Comparison of ENCODE assay signal across 17 mouse cellular contexts in genomic region chr12:112554900-112555299, GRCm38 (mm10). TPM values are rescaled to one million over a fixed set of nuclear protein-coding genes. Genes with fewer than 3 reads are reported as not detected.
DNase-seq lines count a peak whose midpoint lies in the region; ATAC-seq and TF ChIP-seq lines count a peak whose summit lies in the region.
"Had no signal": no experiment of that assay in that cellular context is flagged by ENCODE, and none has a peak within 500 bp of the region (broad histone marks: within the 10 kb centered on the region; RNA-seq: fewer than 3 reads in every experiment).

No protein-coding gene starts in this region.

- peak; percentile 69 for ATAC-seq in kidney, embryonic 16.5 days (ENCODE audit: low FRiP score, low TSS enrichment)
- 0 out of 2 replicates have a peak, but pooled peaks have one; percentile 64 for ATAC-seq in lung, postnatal 0 days
- ATAC-seq: forebrain, embryonic 13.5 days; Patski had no signal

- TF ChIP-seq EP300 in lung, postnatal 0 days (IDR thresholded peaks at IDR 0.05), result no peak

- no peak for TF ChIP-seq CTCF in lung, postnatal 0 days (IDR thresholded peaks at IDR 0.05)
- no peak for TF ChIP-seq CTCF in thymus, adult 2 months (IDR thresholded peaks at IDR 0.05; ENCODE audit: borderline replicate concordance, control insufficient read depth, extremely low read depth, insufficient read depth, low read length, poor library complexity)

- peaks cover 15% of the 10 kb centered on the region for H3K4me1 ChIP-seq in kidney, embryonic 16.5 days (ENCODE audit: insufficient read depth, low read length)
- no peaks in the 10 kb centered on the region for H3K4me1 ChIP-seq in lung, postnatal 0 days (ENCODE audit: insufficient read depth, low read depth, low read length)
- H3K4me1 ChIP-seq in thymus, adult 2 months (replicated peaks; ENCODE audit: control insufficient read depth, insufficient read depth, low read length), result no peaks in the 10 kb centered on the region

- no peak overlapping the region for H3K4me3 ChIP-seq in kidney, embryonic 16.5 days (ENCODE audit: low read length)
- no peak overlapping the region for H3K4me3 ChIP-seq in lung, postnatal 0 days (ENCODE audit: low read depth, low read length)
- no peak overlapping the region for H3K4me3 ChIP-seq in thymus, adult 2 months (ENCODE audit: control insufficient read depth, insufficient read depth, low read length)
- H3K4me3 ChIP-seq: embryonic facial prominence, embryonic 12.5 days; forebrain, embryonic 13.5 days; heart, embryonic 15.5 days; limb, embryonic 13.5 days had no signal

- no peaks in the 10 kb centered on the region for H3K27me3 ChIP-seq in kidney, embryonic 16.5 days (ENCODE audit: insufficient read depth, low read length)
- no peaks in the 10 kb centered on the region for H3K27me3 ChIP-seq in lung, postnatal 0 days (replicated peaks; ENCODE audit: insufficient read depth, low read length)
- H3K27me3 ChIP-seq in thymus, adult 2 months (ENCODE audit: control insufficient read depth, insufficient read depth, low read length), result no peaks in the 10 kb centered on the region
- H3K27me3 ChIP-seq: embryonic facial prominence, embryonic 12.5 days; forebrain, embryonic 13.5 days; limb, embryonic 13.5 days; Patski had no signal

- WGBS in kidney, embryonic 16.5 days, result 9% methylated on average over 12 of the region's 12 CpGs
- 36% methylated on average over 12 of the region's 12 CpGs for WGBS in lung, postnatal 0 days
- 77% methylated on average over 12 of the region's 12 CpGs for WGBS in thymus, adult 2 months

- H3K9me3 ChIP-seq in kidney, embryonic 16.5 days (ENCODE audit: low read length), result no peaks in the 10 kb centered on the region
- no peaks in the 10 kb centered on the region for H3K9me3 ChIP-seq in lung, postnatal 0 days (ENCODE audit: low read length)
- H3K9me3 ChIP-seq: embryonic facial prominence, embryonic 12.5 days; forebrain, embryonic 13.5 days; heart, embryonic 15.5 days; limb, embryonic 13.5 days had no signal

- H3K9ac ChIP-seq in kidney, embryonic 16.5 days (replicated peaks; ENCODE audit: low read length), result no peak overlapping the region
- H3K9ac ChIP-seq in lung, postnatal 0 days (replicated peaks; ENCODE audit: low read depth), result no peak overlapping the region
- H3K9ac ChIP-seq: embryonic facial prominence, embryonic 12.5 days; forebrain, embryonic 13.5 days; heart, embryonic 15.5 days; hindbrain, embryonic 14.5 days; limb, embryonic 13.5 days had no signal

- no peak for TF ChIP-seq POLR2A in thymus, adult 2 months (IDR thresholded peaks at IDR 0.05; ENCODE audit: control insufficient read depth, extremely low read depth, insufficient read depth, low read length, poor library complexity)

- no peaks in the 10 kb centered on the region for H3K36me3 ChIP-seq in kidney, embryonic 16.5 days (ENCODE audit: insufficient read depth, low read length)
- no peaks in the 10 kb centered on the region for H3K36me3 ChIP-seq in lung, postnatal 0 days (ENCODE audit: insufficient read depth, low read length)
- H3K36me3 ChIP-seq in thymus, adult 2 months (ENCODE audit: control insufficient read depth, insufficient read depth, low read length), result no peaks in the 10 kb centered on the region
- H3K36me3 ChIP-seq: embryonic facial prominence, embryonic 12.5 days; heart, embryonic 15.5 days; limb, embryonic 13.5 days had no signal

- DNase-seq in urinary bladder, postnatal 14 days (ENCODE audit: low spot score), result peak; percentile 48
- DNase-seq in urinary bladder, adult 2 months (ENCODE audit: low spot score), result no peak
- peak; percentile 29 for DNase-seq in lung, postnatal 0 days (ENCODE audit: low spot score)
- no peak for DNase-seq in thymus, adult 2 months
- no peak for DNase-seq in adrenal gland, postnatal 10 days
- DNase-seq in adipocyte (ENCODE audit: low spot score), result no peak
- DNase-seq in T-cell, adult 2 months (ENCODE audit: low spot score), result no peak
- DNase-seq: adrenal gland, postnatal 36 days; cerebellum, adult 11 months; gastrocnemius, postnatal 25 days had no signal

- no peak overlapping the region for H3K27ac ChIP-seq in kidney, embryonic 16.5 days (ENCODE audit: low read length)
- no peak overlapping the region for H3K27ac ChIP-seq in lung, postnatal 0 days (ENCODE audit: low read length)
- H3K27ac ChIP-seq in thymus, adult 2 months (ENCODE audit: control insufficient read depth, insufficient read depth, low read length), result no peak overlapping the region
- H3K27ac ChIP-seq: embryonic facial prominence, embryonic 12.5 days; forebrain, embryonic 13.5 days; heart, embryonic 15.5 days; hindbrain, embryonic 14.5 days; limb, embryonic 13.5 days had no signal

- no peak overlapping the region for H3K4me2 ChIP-seq in kidney, embryonic 16.5 days (replicated peaks; ENCODE audit: low read depth, low read length)
- H3K4me2 ChIP-seq in lung, postnatal 0 days (replicated peaks; ENCODE audit: low read depth, low read length), result no peak overlapping the region
- H3K4me2 ChIP-seq: embryonic facial prominence, embryonic 12.5 days; forebrain, embryonic 13.5 days; heart, embryonic 15.5 days; hindbrain, embryonic 14.5 days; limb, embryonic 13.5 days had no signal

RNA-seq across cellular contexts. Expression of gene Inf2, which starts 33.7 kb away (rescaled TPM):
- 37.4 and 52.8 TPM in 2 replicates for polyA plus RNA-seq in urinary bladder, adult 2 months (2012; rRNA removed)
- 4.7 and 5.3 TPM in 2 replicates for polyA plus RNA-seq in kidney, embryonic 16.5 days (2015; fragmentation: Nextera tagmentation; extraction: Ambion mirVana)
- polyA plus RNA-seq in lung, postnatal 0 days (2015; fragmentation: Nextera tagmentation; extraction: Ambion mirVana), result 4.9 and 5.2 TPM in 2 replicates
- polyA plus RNA-seq in thymus, adult 2 months (2012; rRNA removed), result 26.3 and 26.8 TPM in 2 replicates
- total RNA-seq in adrenal gland, postnatal 10 days (2021), result 10 to 100 TPM; 21.7 to 25.4 TPM

RNA-seq across cellular contexts. Expression of gene Tmem179, which starts 38.4 kb away (rescaled TPM):
- polyA plus RNA-seq in urinary bladder, adult 2 months (2012; rRNA removed), result 0.22 TPM in 2 replicates
- 0.67 and 0.91 TPM in 2 replicates for polyA plus RNA-seq in kidney, embryonic 16.5 days (2015; fragmentation: Nextera tagmentation; extraction: Ambion mirVana)
- polyA plus RNA-seq in lung, postnatal 0 days (2015; fragmentation: Nextera tagmentation; extraction: Ambion mirVana), result 0.07 TPM in 1 of 2 replicates, not detected in the other
- polyA plus RNA-seq in thymus, adult 2 months (2012; rRNA removed), result 0.04 and 0.05 TPM in 2 replicates
- 1 to 10 TPM; 4.8 to 6.8 TPM for total RNA-seq in adrenal gland, postnatal 10 days (2021)

Comparison
In these comparisons a context has a peak if more than half of its experiments do, and no peak if none do; other contexts are left out.
1. DNase-seq: peak in urinary bladder, postnatal 14 days (single experiment) and lung, postnatal 0 days (single experiment); none in urinary bladder, adult 2 months (single experiment), thymus, adult 2 months (single experiment), adrenal gland, postnatal 10 days (single experiment), adipocyte (single experiment) and T-cell, adult 2 months (single experiment).